Mouse (Mus musculus) gastrocnemius, postnatal 4 days (tissue): ENCODE results near the gene Wrap53. TPM values are rescaled to one million over a fixed set of nuclear protein-coding genes. Genes with fewer than 3 reads are reported as not detected.
A peak's percentile ranks its signal among the peaks of the same experiment; 100 is the strongest.

Experiments
- DNase-seq, 2 experiments: peaks; one replicate each; pipeline ENCODE4 v3.0.0; 2021 to 2022; ENCODE audit warnings: low spot score in 2 of 2, mixed read lengths in 2 of 2
- total RNA-seq, 2 experiments: library from RNA; stranded (reverse); gene quantifications; 2 replicates each; pipeline ENCODE4 v1.2.3; 2021

Wrap53 gene
- total RNA-seq, 2 experiments from 2014 or later, result 6.8 to 7.9 TPM

DNA sequence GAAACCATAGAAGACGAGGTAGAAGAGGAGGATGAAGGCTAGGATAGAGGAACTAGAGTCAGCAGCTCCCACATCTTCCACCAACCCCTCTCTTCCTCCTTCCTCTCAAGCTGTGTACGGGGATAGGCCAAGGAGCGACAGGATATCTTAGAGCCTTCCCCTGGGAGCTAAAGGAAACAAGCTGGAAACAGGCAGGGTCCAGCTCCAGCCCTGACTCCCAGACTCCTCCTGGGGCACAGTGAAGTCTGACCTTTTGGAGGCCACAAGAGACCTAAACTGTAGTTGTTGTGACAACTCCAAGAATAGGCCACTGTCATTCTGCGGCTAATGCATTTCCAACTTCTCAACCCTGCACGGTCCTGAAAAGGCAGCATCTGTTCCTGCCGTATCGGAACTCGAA lies 23.5 kb upstream of the Wrap53 start:
- DNase-seq, result no peak

DNA sequence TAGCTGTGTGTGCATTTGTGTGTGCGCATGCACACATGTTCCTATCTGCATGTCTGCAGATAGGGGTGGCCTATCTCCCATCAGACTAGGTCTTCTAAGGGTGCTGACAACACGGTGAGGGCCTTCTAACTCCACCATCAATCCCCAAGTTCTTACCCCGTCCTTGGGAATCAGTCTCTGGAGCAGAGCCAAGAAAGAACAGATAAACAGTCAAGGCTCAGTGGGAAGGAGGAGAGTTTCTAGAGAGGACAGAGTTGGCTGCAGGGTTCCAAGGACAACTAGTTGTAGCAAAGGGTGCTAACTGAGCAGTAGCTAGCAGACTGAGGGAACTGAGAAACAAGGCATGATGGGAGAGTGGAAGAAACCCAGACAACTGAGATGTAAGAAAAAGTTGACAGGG lies 21.7 kb upstream of the Wrap53 start:
- DNase-seq, result no peak

DNA sequence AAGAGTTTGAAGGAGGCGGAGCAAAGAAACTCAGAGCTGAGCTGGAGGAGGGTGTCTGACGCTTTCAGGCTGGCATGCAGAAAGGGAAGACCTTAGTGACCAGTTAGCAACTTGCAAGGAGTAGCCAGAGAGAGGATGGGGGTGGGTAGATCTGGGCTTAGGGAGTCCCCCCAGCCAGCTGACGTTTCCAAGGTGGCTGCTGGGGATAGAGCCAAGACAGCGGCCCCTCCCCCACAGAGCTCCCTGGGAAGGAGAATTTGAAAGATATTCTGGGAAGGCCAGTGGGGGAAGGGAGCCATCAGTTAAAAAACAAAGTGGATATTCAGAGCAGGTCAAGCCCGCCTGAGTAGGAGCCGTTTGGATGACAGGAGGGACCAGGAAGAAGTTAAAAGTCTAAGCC lies 20.0 kb upstream of the Wrap53 start:
- DNase-seq, result peak; percentile 28 to 64

DNA sequence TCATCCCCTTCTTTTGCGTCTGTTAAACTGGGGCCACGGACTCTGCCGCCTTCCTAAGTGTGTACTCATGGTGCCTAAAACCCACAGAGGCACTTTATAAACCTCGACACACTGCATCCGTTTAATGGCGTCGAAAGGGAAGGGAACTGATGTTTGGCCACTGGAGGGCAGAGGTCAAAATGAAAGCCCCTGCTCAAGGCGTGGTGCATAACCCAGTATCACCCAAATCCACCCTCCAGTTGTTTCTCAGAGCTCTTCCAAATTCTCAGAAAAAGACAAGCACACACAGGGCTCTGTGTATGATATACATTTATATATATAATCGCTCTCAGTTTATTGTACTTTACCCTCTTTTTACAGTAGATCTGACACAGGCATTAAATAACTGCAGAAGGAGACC lies 19.4 kb upstream of the Wrap53 start:
- no peak for DNase-seq

DNA sequence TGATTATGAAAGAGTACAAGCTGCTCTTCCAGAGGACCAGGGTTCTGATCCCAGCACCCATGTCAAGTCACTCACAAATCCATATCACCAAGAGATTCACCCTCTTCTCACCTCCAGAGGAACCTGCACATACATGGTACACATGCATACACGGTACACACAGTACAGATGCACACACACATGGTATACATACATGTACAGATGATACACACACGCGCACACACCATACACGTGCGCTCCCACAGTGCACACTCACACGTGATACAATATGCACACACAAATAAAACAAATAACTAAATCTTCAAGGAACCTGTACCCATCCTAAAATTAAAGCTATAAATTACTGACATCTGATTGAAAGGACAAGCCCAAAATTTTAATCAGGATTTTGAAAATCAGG lies 14.8 kb upstream of the Wrap53 start:
- no peak for DNase-seq

- no peak for DNase-seq
Measured at GRCm38 (mm10) chr11:69592799-69593198, 12.7 kb upstream of the Wrap53 start.

DNA sequence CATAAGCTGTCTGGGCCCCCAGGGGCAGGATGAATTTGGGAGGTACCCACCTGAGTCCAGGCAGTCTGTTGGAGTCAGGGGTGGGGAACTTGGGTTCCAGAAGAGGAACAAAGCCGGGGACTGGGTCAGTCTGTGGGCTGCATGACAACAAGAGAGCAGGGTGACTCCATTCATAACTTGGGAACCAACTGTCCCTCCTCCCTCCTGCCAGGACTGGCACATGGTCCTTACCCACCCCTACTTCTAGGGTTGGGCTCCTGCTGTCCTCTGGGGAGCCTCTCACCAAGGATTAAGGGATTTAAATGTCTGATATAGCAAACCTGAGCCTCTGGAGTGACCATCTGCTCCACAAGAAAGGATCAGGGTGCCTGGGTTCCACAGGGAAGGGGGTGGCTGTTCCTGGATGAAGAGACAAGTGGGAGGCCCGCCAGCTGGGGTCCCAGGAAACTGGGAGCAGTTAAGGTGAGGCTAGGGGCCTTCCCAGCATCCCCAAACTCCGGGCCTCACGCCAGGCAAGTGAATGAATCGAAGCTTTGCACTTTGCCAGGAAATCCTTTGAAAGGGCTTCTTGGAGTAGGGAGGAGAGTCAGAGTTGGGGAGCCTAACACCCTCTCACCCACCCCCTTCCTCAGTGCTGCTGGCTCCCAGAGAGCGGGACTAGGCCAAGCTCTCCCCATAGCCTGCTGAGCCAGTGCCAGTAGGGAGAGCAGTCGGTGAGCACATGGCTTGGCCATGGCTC lies 12.0 kb upstream of the Wrap53 start:
- DNase-seq, result no peak

DNA sequence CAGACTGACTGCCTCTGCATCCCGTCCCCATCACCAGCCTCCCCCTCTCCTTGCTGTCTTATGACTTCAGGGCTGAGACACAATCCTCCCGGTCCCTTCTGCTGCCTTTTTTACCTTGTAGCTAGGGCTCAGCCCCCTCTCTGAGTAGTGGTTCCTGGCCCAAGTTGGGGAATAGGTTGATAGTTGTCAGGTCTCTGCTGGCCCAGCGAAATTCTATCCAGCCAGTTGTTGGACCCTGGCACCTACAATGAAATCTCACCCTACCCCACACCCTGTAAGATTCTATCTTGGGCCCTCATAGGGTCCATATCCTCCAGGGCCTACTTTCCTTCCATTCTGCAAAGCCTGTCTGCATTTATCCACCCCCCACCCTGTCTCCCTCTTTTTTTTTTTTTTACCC lies 11.4 kb upstream of the Wrap53 start:
- no peak for DNase-seq

DNA sequence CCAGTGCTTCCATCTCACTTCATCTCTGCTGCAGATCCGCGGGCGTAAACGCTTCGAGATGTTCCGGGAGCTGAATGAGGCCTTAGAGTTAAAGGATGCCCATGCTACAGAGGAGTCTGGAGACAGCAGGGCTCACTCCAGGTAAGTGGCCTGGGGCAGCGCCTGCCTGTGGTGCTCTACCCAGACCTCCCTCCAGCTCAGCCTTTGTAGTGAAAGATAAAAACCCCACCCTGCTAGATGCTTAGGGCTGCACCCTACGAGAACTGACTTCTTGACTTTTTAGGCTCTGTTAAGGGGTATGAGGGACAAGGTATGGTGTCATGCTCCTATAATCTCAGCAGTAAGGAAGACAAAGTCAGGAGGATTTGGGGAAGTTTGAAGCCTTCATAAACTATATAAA lies 10.6 kb upstream of the Wrap53 start:
- DNase-seq, result no peak

DNA sequence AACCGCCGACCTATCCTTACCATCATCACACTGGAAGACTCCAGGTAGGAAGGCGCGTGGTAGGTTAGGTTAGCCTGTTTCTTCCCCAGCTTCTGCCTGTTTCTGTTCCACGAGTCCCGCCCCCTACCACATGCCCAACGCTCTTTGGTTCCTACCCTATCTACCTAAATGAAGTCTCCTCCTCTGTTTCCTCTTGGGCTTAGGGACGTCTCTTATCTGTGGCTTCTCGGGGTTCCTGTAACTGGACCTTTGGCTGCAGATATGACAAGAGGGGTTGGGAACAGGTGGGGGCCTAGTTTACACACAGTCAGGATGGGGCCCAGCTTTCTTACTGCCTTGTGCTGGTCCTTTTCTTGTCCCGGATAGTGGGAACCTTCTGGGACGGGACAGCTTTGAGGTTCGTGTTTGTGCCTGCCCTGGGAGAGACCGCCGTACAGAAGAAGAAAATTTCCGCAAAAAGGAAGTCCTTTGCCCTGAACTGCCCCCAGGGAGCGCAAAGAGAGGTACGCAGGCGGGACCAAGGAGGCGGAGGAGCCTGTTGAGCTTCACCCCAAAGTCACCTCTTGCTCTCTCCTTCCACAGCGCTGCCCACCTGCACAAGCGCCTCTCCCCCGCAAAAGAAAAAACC lies 9.3 kb upstream of the Wrap53 start:
- DNase-seq, result no peak

GRCm38 (mm10) chr11:69585718-69586325 lies 5.8 kb upstream of the Wrap53 start:
- DNase-seq, result no peak

- DNase-seq, result no peak
Measured at GRCm38 (mm10) chr11:69584937-69585336, 4.9 kb upstream of the Wrap53 start.

- DNase-seq, result no peak
Measured at GRCm38 (mm10) chr11:69584008-69584407, 4.0 kb upstream of the Wrap53 start.

DNA sequence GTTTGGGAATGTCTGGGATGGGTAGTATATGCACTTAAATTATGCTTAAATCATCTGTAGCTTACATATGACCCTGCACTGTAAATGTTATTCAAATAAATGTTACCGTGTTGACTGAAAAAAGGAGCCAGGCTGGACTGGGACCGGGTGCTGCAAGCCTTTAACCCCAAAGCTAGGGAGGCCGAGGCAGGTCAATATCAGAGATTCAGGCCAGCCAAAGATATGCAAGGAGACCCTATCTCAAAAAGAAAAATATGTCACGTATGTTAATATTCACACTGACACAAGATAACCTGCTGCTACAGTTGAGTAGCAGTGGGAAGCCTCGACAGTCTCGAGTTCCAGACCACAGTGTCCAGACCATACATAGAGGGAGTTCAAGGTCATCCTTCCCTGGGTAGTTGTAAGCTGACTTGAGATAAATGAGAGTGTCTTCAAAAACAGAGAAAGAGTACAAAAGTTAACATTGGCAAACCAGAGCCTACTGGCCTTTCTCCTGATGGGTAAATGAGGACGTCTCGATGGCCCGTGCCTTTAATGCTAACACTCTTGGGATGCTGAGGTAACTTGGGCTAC lies 2.3 kb upstream of the Wrap53 start:
- no peak for DNase-seq

- no peak for DNase-seq
Measured at GRCm38 (mm10) chr11:69581814-69582213, 1.8 kb upstream of the Wrap53 start.

DNA sequence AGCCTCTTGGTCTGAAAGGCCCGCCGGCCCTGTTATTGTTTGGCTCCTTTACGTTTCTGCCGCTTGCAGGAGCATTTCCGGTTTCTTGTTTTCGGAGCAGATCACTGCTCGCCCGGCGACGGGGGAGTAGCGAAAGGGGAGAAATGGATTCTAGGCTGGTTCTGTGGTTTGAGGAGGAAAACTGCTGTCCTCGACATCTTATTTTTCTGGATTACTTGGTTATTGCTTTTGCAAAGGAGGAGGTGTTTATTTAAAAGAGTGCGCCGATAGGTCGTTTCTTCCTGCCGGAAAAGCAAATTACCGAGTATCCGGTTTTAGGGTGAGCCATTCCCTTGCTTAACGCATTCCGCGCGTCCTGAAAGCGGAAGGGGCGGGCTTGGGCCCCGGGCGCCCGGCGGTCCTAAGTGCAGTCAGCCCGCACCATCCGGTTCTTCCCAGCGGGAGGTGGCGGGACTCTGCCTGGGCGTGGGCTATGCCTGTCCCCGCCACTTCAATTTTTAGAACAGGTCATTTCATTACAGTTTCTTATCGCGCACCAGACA lies 1.2 kb upstream of the Wrap53 start:
- DNase-seq, result peak; percentile 81 to 89

- DNase-seq, result no peak
Measured at GRCm38 (mm10) chr11:69580572-69581146, 604 bp upstream of the Wrap53 start.

GRCm38 (mm10) chr11:69579128-69580017 lies 682 bp downstream of the Wrap53 start:
- DNase-seq, result peak; percentile 93 to 94

GRCm38 (mm10) chr11:69578301-69578700 lies 1.8 kb downstream of the Wrap53 start:
- DNase-seq, result no peak

GRCm38 (mm10) chr11:69576307-69576706 lies 3.7 kb downstream of the Wrap53 start:
- DNase-seq, result no peak

- DNase-seq, result no peak
Measured at GRCm38 (mm10) chr11:69575220-69575619, 4.8 kb downstream of the Wrap53 start.
